Mouse (Mus musculus) G1E (cell line): ENCODE data around the gene Taar4.

Source experiments
- CTCF ChIP-seq: IDR thresholded peaks from 2 replicates; pipeline ENCODE4 v1.5.1; 2012; ENCODE audit warnings: low read depth, low read length, inconsistent platforms, mixed read lengths
- GATA1 ChIP-seq: IDR thresholded peaks from 2 replicates; pipeline ENCODE4 v1.6.1; 2012; ENCODE audit warnings: borderline replicate concordance, low read length, inconsistent platforms, mixed read lengths
- GATA2 ChIP-seq: IDR thresholded peaks from 2 replicates; pipeline ENCODE4 v1.6.1; 2012; ENCODE audit warnings: low read depth, low read length, inconsistent platforms, borderline replicate concordance
- POLR2AphosphoS5 ChIP-seq: IDR thresholded peaks from 2 replicates; pipeline ENCODE4 v1.6.1; 2012; ENCODE audit warnings: low read depth, low read length, inconsistent platforms; ENCODE audit not compliant: insufficient replicate concordance
- TAL1 ChIP-seq: conservative IDR thresholded peaks from 2 replicates; pipeline ENCODE4 v1.6.1; 2012; ENCODE audit warnings: low read depth, low read length, inconsistent platforms, mixed read lengths

GRCm38 (mm10) chr10:23942465-23942864 is 17.8 kb upstream of the Taar4 start:
- TF ChIP-seq CTCF (peak; percentile 40; the same call in 1 of the 2 replicates), GATA2 (no peak), TAL1 (no peak), GATA1 (no peak), POLR2AphosphoS5 (no peak)
